15 mouse cellular contexts compared by ENCODE assay signal in genomic region chr4:151777451-151777850, GRCm38 (mm10).
DNase-seq lines count a peak whose midpoint lies in the region; ATAC-seq and TF ChIP-seq lines count a peak whose summit lies in the region.
"Had no signal": no experiment of that assay in that cellular context is flagged by ENCODE, and none has a peak within 500 bp of the region (broad histone marks: within the 10 kb centered on the region; RNA-seq: fewer than 3 reads in every experiment).

No protein-coding gene starts in this region.

- H3K27ac ChIP-seq in cerebellum, adult 2 months (ENCODE audit: insufficient read depth, low read length) = no peak overlapping the region
- no peak overlapping the region for H3K27ac ChIP-seq in liver, adult 2 months (replicated peaks; ENCODE audit: insufficient read depth, low read depth, low read length)
- H3K27ac ChIP-seq in liver, embryonic 11.5 days (ENCODE audit: low read depth, low read length) = no peak overlapping the region
- H3K27ac ChIP-seq: macrophage had no signal

- H3K36me3 ChIP-seq in liver, adult 2 months (ENCODE audit: control insufficient read depth, insufficient read depth, low read length) = no peaks in the 10 kb centered on the region
- H3K36me3 ChIP-seq in liver, embryonic 11.5 days (ENCODE audit: control insufficient read depth, insufficient read depth, low read length) = no peaks in the 10 kb centered on the region

- ATAC-seq in liver, embryonic 11.5 days (replicated peaks; ENCODE audit: low FRiP score) = no peak
- ATAC-seq in megakaryocyte progenitor cell, adult 5-6 weeks (replicated peaks; ENCODE audit: poor library complexity) = no peak
- ATAC-seq: intestine, embryonic 16.5 days had no signal

- 74% methylated on average over 6 of the region's 6 CpGs for WGBS in cerebellum, adult 2 months
- WGBS in liver, adult 2 months = 38% methylated on average over 6 of the region's 6 CpGs
- 92% methylated on average over 6 of the region's 6 CpGs for WGBS in liver, embryonic 11.5 days

- H3K9me3 ChIP-seq in liver, embryonic 11.5 days (ENCODE audit: control insufficient read depth, low read length) = no peaks in the 10 kb centered on the region

- no peaks in the 10 kb centered on the region for H3K27me3 ChIP-seq in cerebellum, adult 2 months (ENCODE audit: control insufficient read depth, insufficient read depth, low read length)
- H3K27me3 ChIP-seq in liver, adult 2 months (ENCODE audit: control insufficient read depth, insufficient read depth, low read length) = no peaks in the 10 kb centered on the region
- H3K27me3 ChIP-seq in liver, embryonic 11.5 days (replicated peaks; ENCODE audit: control insufficient read depth, insufficient read depth, low read length) = no peaks in the 10 kb centered on the region

- H3K9ac ChIP-seq in liver, adult 2 months (ENCODE audit: low read depth, low read length) = no peak overlapping the region
- no peak overlapping the region for H3K9ac ChIP-seq in liver, embryonic 11.5 days (ENCODE audit: low read depth, low read length)

- TF ChIP-seq CTCF in cerebellum, adult 2 months (IDR thresholded peaks at IDR 0.05; ENCODE audit: borderline replicate concordance, insufficient read depth, low read depth, low read length) = no peak
- no peak for TF ChIP-seq CTCF in liver, adult 2 months (IDR thresholded peaks at IDR 0.05; ENCODE audit: low read depth, low read length)

- H3K4me1 ChIP-seq in cerebellum, adult 2 months (ENCODE audit: control insufficient read depth, insufficient read depth, low read length) = peaks cover 15% of the 10 kb centered on the region
- peaks cover 23% of the 10 kb centered on the region for H3K4me1 ChIP-seq in liver, adult 2 months (ENCODE audit: control insufficient read depth, insufficient read depth, low read length)
- no peaks in the 10 kb centered on the region for H3K4me1 ChIP-seq in liver, embryonic 11.5 days (replicated peaks; ENCODE audit: control insufficient read depth, insufficient read depth, low read length)

- H3K4me3 ChIP-seq in cerebellum, adult 2 months (replicated peaks; ENCODE audit: insufficient read depth, low read depth, low read length) = no peak overlapping the region
- no peak overlapping the region for H3K4me3 ChIP-seq in liver, adult 2 months (ENCODE audit: insufficient read depth, low read depth, low read length)
- no peak overlapping the region for H3K4me3 ChIP-seq in liver, embryonic 11.5 days (ENCODE audit: low read depth, low read length)

- peak; percentile 55 to 56 for DNase-seq in cerebellum, adult 2 months
- DNase-seq in cerebellum, adult 11-12 months = no peak
- peak; percentile 28 for DNase-seq in liver, adult 2 months (ENCODE audit: extremely low read depth, low read depth, low spot score)
- no peak for DNase-seq in liver, embryonic 11.5 days (ENCODE audit: low spot score)
- DNase-seq in kidney, postnatal 36 days = peak; percentile 42 to 58
- peak; percentile 69 for DNase-seq in lung, postnatal 36 days
- no peak for DNase-seq in layer of hippocampus, adult 11-12 months (ENCODE audit: low spot score)
- DNase-seq: adrenal gland, adult 2 months; gastrocnemius, postnatal 14 days; heart, postnatal 4 days; layer of hippocampus, adult 9-11 months had no signal

- no peak overlapping the region for H3K4me2 ChIP-seq in liver, embryonic 11.5 days
- H3K4me2 ChIP-seq: heart, embryonic 11.5 days had no signal

- TF ChIP-seq POLR2A in cerebellum, adult 2 months (IDR thresholded peaks at IDR 0.05; ENCODE audit: borderline replicate concordance, insufficient read depth, low read length) = no peak
- TF ChIP-seq POLR2A in liver, adult 2 months (IDR thresholded peaks at IDR 0.05; ENCODE audit: extremely low read depth, insufficient read depth, low read length) = no peak

- no peaks in the 10 kb centered on the region for H3K79me2 ChIP-seq in liver, adult 2 months (ENCODE audit: control insufficient read depth, insufficient read depth, low read length)

Comparison
In these comparisons a context has a peak if more than half of its experiments do, and no peak if none do; other contexts are left out.
1. DNase-seq: peak in cerebellum, adult 2 months (2 of 2), liver, adult 2 months (single experiment), kidney, postnatal 36 days (2 of 2) and lung, postnatal 36 days (single experiment); none in cerebellum, adult 11-12 months (single experiment), liver, embryonic 11.5 days (single experiment) and layer of hippocampus, adult 11-12 months (single experiment).